Mouse (Mus musculus) limb, embryonic 12.5 days (tissue): ENCODE data around the gene Gm37240. TPM values are rescaled to one million over a fixed set of nuclear protein-coding genes. Genes with fewer than 3 reads are reported as not detected.

Source experiments
- ATAC-seq: fragments of 200-750 bp; cut with Nextera tagmentation; 2 replicates; pipeline ENCODE4 v1.8.0; 2017; ENCODE audit warnings: low read depth, moderate TSS enrichment; ENCODE audit not compliant: insufficient number of reproducible peaks, insufficient read depth, low FRiP score, low TSS enrichment
- H3K27ac ChIP-seq: fragments of 300-500 bp; sonication (generic); 2 replicates; pipeline ENCODE4 v1.5.1; 2016; ENCODE audit warnings: mild to moderate bottlenecking, moderate library complexity
- H3K27me3 ChIP-seq: fragments of 300-500 bp; sonication (generic); 2 replicates; pipeline ENCODE4 v1.6.1; 2016; ENCODE audit warnings: mild to moderate bottlenecking, moderate library complexity
- H3K36me3 ChIP-seq: fragments of 300-500 bp; sonication (generic); 2 replicates; pipeline ENCODE4 v1.6.1; 2016; ENCODE audit warnings: mild to moderate bottlenecking, moderate library complexity
- H3K4me1 ChIP-seq: fragments of 300-500 bp; sonication (generic); replicated peaks from 2 replicates; pipeline ENCODE4 v1.6.1; 2016
- H3K4me2 ChIP-seq: fragments of 300-500 bp; sonication (generic); 2 replicates; pipeline ENCODE4 v1.6.1; 2016; ENCODE audit warnings: mild to moderate bottlenecking, moderate library complexity
- H3K4me3 ChIP-seq: fragments of 300-500 bp; sonication (generic); replicated peaks from 2 replicates; pipeline ENCODE4 v1.5.1; 2016; ENCODE audit warnings: mild to moderate bottlenecking
- H3K9ac ChIP-seq: fragments of 300-500 bp; sonication (generic); replicated peaks from 2 replicates; pipeline ENCODE4 v1.6.1; 2016; ENCODE audit warnings: mild to moderate bottlenecking, moderate library complexity
- H3K9me3 ChIP-seq: fragments of 300-500 bp; sonication (generic); 2 replicates; pipeline ENCODE4 v1.6.1; 2016; ENCODE audit warnings: mild to moderate bottlenecking, moderate library complexity
- WGBS: fragments of 180-500 bp; shearing (Covaris S2); methylation state at CpG from one replicate; pipeline ENCODE4 v1.1.7; 2016; 5-methylcytosine and 5-hydroxymethylcytosine counted together
- polyA plus RNA-seq: library from polyadenylated mRNA; unstranded; fragments of >200 nt; fragmentation: Nextera tagmentation; extraction: Ambion mirVana; gene quantifications from 2 replicates; pipeline ENCODE4 v1.2.1, GENCODE M21; 2016

The Gm37240 gene
- polyA plus RNA-seq, 1 experiment from 2014 or later, result 3.4 TPM

- Histone ChIP-seq H3K4me3 (no peak overlapping the region), H3K9me3 (no peaks in the 10 kb centered on the region), H3K4me2 (no peak overlapping the region), H3K9ac (no peak overlapping the region), H3K4me1 (no peaks in the 10 kb centered on the region), H3K27ac (no peak overlapping the region), H3K27me3 (no peaks in the 10 kb centered on the region), H3K36me3 (no peaks in the 10 kb centered on the region)
- WGBS, result 53% methylated on average over 9 of the region's 9 CpGs
- ATAC-seq, result no peak; the same call in 1 of the 2 replicates
Measured at GRCm38 (mm10) chr3:85015667-85016066, 871.7 kb downstream of the Gm37240 start.

- H3K27ac ChIP-seq, result no peak overlapping the region
- H3K9ac ChIP-seq, result no peak overlapping the region
- no peak for ATAC-seq
- H3K9me3 ChIP-seq, result no peaks in the 10 kb centered on the region
- no peak overlapping the region for H3K4me2 ChIP-seq
- 82% methylated on average over 6 of the region's 6 CpGs for WGBS
- H3K36me3 ChIP-seq, result no peaks in the 10 kb centered on the region
- no peaks in the 10 kb centered on the region for H3K4me1 ChIP-seq
- H3K4me3 ChIP-seq, result no peak overlapping the region
- H3K27me3 ChIP-seq, result no peaks in the 10 kb centered on the region
Measured at GRCm38 (mm10) chr3:85012889-85013288, 874.4 kb downstream of the Gm37240 start.

DNA sequence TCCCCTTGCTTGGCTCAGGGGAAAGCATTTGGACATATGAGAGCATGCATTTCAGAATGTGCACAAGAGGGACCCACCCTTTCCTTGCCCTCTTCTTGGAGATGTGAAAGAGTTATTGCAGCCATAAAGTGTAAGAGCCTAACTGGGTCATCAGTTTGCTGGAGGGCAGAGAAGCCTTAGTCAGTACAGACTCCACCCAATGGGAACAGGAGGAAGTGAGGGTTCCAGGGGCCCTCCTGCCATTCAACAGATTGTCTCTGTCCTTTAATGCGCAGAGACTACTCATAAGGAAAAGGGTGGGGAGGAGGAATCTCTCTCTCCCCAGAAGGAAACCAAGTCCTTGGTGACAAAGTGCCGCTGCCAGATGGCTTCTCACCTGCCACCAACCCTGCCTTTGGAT, 882.1 kb downstream of the Gm37240 start:
- no peak overlapping the region for H3K4me2 ChIP-seq
- no peaks in the 10 kb centered on the region for H3K27me3 ChIP-seq
- no peak overlapping the region for H3K4me3 ChIP-seq
- no peak for ATAC-seq
- WGBS, result 81% methylated on average over 2 of the region's 2 CpGs
- H3K4me1 ChIP-seq, result no peaks in the 10 kb centered on the region
- no peak overlapping the region for H3K27ac ChIP-seq
- no peaks in the 10 kb centered on the region for H3K36me3 ChIP-seq
- no peaks in the 10 kb centered on the region for H3K9me3 ChIP-seq
- H3K9ac ChIP-seq, result no peak overlapping the region

GRCm38 (mm10) chr3:84988880-84989279, 898.4 kb downstream of the Gm37240 start:
- Histone ChIP-seq H3K4me3 (no peak overlapping the region), H3K27me3 (no peaks in the 10 kb centered on the region), H3K4me2 (no peak overlapping the region), H3K9me3 (0 out of 2 replicates have a peak, but pooled peaks cover 3% of the 10 kb centered on the region), H3K36me3 (no peaks in the 10 kb centered on the region), H3K27ac (no peak overlapping the region), H3K9ac (no peak overlapping the region), H3K4me1 (0 out of 2 replicates have a peak, but pooled peaks cover 2% of the 10 kb centered on the region)
- 90% methylated on average over 4 of the region's 4 CpGs for WGBS
- no peak for ATAC-seq

- H3K4me3 ChIP-seq, result no peak overlapping the region
- H3K36me3 ChIP-seq, result peaks cover under 1% of the 10 kb centered on the region; the same call in 1 of the 2 replicates
- H3K9ac ChIP-seq, result no peak overlapping the region
- no peak overlapping the region for H3K4me2 ChIP-seq
- WGBS, result 91% methylated on average over 8 of the region's 8 CpGs
- no peaks in the 10 kb centered on the region for H3K9me3 ChIP-seq
- H3K27me3 ChIP-seq, result no peaks in the 10 kb centered on the region
- ATAC-seq, result no peak
- H3K4me1 ChIP-seq, result no peaks in the 10 kb centered on the region
- no peak overlapping the region for H3K27ac ChIP-seq
Measured at GRCm38 (mm10) chr3:84985121-84985625, 902.1 kb downstream of the Gm37240 start.

GRCm38 (mm10) chr3:84982688-84983087, 904.6 kb downstream of the Gm37240 start:
- Histone ChIP-seq H3K27ac (no peak overlapping the region), H3K27me3 (no peaks in the 10 kb centered on the region), H3K4me3 (no peak overlapping the region), H3K4me1 (no peaks in the 10 kb centered on the region), H3K9me3 (no peaks in the 10 kb centered on the region), H3K36me3 (peaks cover 9% of the 10 kb centered on the region; the same call in 1 of the 2 replicates), H3K9ac (no peak overlapping the region), H3K4me2 (no peak overlapping the region)
- 56% methylated on average over 4 of the region's 4 CpGs for WGBS
- ATAC-seq, result no peak

GRCm38 (mm10) chr3:84980158-84980557, 907.2 kb downstream of the Gm37240 start:
- ATAC-seq, result no peak
- Histone ChIP-seq H3K9ac (no peak overlapping the region), H3K36me3 (peaks cover 17% of the 10 kb centered on the region; the same call in 1 of the 2 replicates), H3K9me3 (no peaks in the 10 kb centered on the region), H3K27ac (no peak overlapping the region), H3K27me3 (no peaks in the 10 kb centered on the region), H3K4me3 (no peak overlapping the region), H3K4me2 (no peak overlapping the region), H3K4me1 (no peaks in the 10 kb centered on the region)
- WGBS, result 99% methylated on average over 2 of the region's 2 CpGs

DNA sequence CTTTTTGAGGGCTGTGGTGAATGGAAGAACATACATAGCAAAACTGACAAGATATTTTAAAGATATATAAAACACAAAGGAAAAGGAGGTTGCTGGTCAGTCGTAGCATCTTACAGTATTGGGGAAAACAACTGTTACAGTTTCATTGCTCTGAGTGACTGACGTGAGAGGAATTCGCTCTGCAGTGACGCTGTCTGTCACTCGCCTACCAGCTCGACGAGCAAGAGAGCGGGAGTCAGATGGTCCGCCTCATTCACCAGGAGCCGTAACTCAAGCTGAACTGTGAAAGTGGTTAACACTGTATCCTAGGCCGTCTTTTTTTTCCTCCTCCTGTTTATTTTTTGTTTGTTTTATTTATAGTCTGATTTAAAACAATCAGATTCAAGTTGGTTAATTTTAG, 908.6 kb downstream of the Gm37240 start:
- 90% methylated on average over 11 of the region's 11 CpGs for WGBS
- Histone ChIP-seq H3K4me3 (no peak overlapping the region), H3K9me3 (no peaks in the 10 kb centered on the region), H3K4me1 (no peaks in the 10 kb centered on the region), H3K27me3 (no peaks in the 10 kb centered on the region), H3K36me3 (peaks cover 23% of the 10 kb centered on the region; the same call in 1 of the 2 replicates), H3K4me2 (no peak overlapping the region), H3K27ac (no peak overlapping the region), H3K9ac (no peak overlapping the region)
- ATAC-seq, result no peak

DNA sequence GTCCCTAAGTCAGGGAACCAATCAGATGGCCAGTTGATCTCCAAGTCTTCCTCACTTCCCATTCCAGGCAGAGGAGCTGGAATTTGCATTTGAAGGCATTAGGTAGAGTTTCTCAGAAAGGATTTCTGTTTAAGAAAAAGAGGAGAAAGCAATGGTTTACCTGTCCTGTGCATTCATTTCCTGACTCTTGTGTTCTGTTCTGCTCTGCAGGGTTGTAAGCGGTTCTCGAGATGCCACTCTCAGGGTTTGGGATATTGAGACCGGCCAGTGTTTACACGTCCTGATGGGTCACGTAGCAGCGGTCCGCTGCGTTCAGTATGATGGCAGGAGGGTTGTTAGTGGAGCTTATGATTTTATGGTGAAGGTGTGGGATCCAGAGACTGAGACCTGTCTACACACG, 913.1 kb downstream of the Gm37240 start:
- Histone ChIP-seq H3K9ac (no peak overlapping the region), H3K27me3 (no peaks in the 10 kb centered on the region), H3K27ac (no peak overlapping the region), H3K4me1 (no peaks in the 10 kb centered on the region), H3K36me3 (peaks cover 33% of the 10 kb centered on the region), H3K4me2 (no peak overlapping the region), H3K4me3 (no peak overlapping the region), H3K9me3 (no peaks in the 10 kb centered on the region)
- no peak for ATAC-seq
- 89% methylated on average over 9 of the region's 9 CpGs for WGBS

GRCm38 (mm10) chr3:84972881-84973280, 914.4 kb downstream of the Gm37240 start:
- no peak overlapping the region for H3K27ac ChIP-seq
- no peak overlapping the region for H3K4me2 ChIP-seq
- H3K36me3 ChIP-seq, result peaks cover 43% of the 10 kb centered on the region
- 94% methylated on average over 2 of the region's 2 CpGs for WGBS
- H3K9me3 ChIP-seq, result no peaks in the 10 kb centered on the region
- H3K4me1 ChIP-seq, result no peaks in the 10 kb centered on the region
- no peak overlapping the region for H3K4me3 ChIP-seq
- no peaks in the 10 kb centered on the region for H3K27me3 ChIP-seq
- no peak for ATAC-seq
- H3K9ac ChIP-seq, result no peak overlapping the region

GRCm38 (mm10) chr3:84971561-84971960, 915.8 kb downstream of the Gm37240 start:
- H3K36me3 ChIP-seq, result peaks cover 44% of the 10 kb centered on the region
- no peak overlapping the region for H3K4me2 ChIP-seq
- ATAC-seq, result no peak

GRCm38 (mm10) chr3:84967364-84967763, 920.0 kb downstream of the Gm37240 start:
- no peak overlapping the region for H3K4me2 ChIP-seq
- peaks cover 23% of the 10 kb centered on the region for H3K36me3 ChIP-seq
- no peak overlapping the region for H3K4me3 ChIP-seq
- WGBS, result 86% methylated on average over 4 of the region's 4 CpGs
- no peaks in the 10 kb centered on the region for H3K9me3 ChIP-seq
- no peak for ATAC-seq
- H3K9ac ChIP-seq, result no peak overlapping the region
- no peaks in the 10 kb centered on the region for H3K27me3 ChIP-seq
- no peaks in the 10 kb centered on the region for H3K4me1 ChIP-seq
- H3K27ac ChIP-seq, result no peak overlapping the region

More at GRCm38 (mm10) chr3:84971561-84971960, 915.8 kb downstream of the Gm37240 start:
- Histone ChIP-seq H3K4me1 (no peaks in the 10 kb centered on the region), H3K9ac (no peak overlapping the region), H3K4me3 (no peak overlapping the region), H3K27me3 (no peaks in the 10 kb centered on the region), H3K9me3 (no peaks in the 10 kb centered on the region), H3K27ac (no peak overlapping the region)
- WGBS, result 78% methylated on average over 5 of the region's 5 CpGs
